Mouse (Mus musculus): ENCODE measurements around the gene Zfp445. TPM values are rescaled to one million over a fixed set of nuclear protein-coding genes. Genes with fewer than 3 reads are reported as not detected.
A peak's percentile ranks its signal among the peaks of the same experiment; 100 is the strongest.
"Not testable (repeated sequence)": the region's sequence is repeated elsewhere in the genome, so short reads cannot be mapped to it uniquely, and the experiment has no call there.

The Zfp445 gene
- polyA plus RNA-seq, 1 experiment from 2014 or later, result 109 TPM

DNA sequence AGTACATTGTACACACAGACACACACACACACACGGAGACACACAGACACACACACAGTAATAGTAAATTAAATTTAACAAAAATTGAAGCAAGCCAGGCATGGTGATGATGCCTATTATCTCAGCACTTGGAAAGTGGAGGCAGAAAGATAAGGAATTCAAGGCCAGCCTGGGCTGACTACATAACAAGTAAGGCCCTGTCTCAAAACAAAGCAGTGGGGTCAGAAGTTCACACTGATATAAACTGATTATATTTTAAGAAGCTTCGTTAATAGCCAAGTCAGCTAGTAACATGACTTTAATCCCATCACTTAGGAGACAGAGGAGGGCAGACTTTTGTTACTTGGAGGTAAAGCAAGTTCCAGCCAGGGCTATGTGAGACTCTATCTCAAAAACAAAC is 2.1 kb downstream of the Zfp445 start:
- 97% methylated on average over 2 of the region's 2 CpGs for WGBS
- H3K36me3 ChIP-seq, result peaks cover 41% of the 10 kb centered on the region
- H3K27ac ChIP-seq, result no peak overlapping the region
- H3K4me2 ChIP-seq, result peak overlapping the region; percentile 68; the same call in 1 of the 2 replicates
- no peaks in the 10 kb centered on the region for H3K27me3 ChIP-seq
- peaks cover 40% of the 10 kb centered on the region for H3K9me3 ChIP-seq
- peaks cover 7% of the 10 kb centered on the region; the same call in 1 of the 2 replicates for H3K4me1 ChIP-seq (replicated peaks)
- no peak overlapping the region for H3K9ac ChIP-seq (replicated peaks)
- H3K4me3 ChIP-seq (replicated peaks), result no peak overlapping the region
- no peak for ATAC-seq (ENCODE audit: insufficient number of reproducible peaks, insufficient read depth, low FRiP score, low TSS enrichment, low read depth)

DNA sequence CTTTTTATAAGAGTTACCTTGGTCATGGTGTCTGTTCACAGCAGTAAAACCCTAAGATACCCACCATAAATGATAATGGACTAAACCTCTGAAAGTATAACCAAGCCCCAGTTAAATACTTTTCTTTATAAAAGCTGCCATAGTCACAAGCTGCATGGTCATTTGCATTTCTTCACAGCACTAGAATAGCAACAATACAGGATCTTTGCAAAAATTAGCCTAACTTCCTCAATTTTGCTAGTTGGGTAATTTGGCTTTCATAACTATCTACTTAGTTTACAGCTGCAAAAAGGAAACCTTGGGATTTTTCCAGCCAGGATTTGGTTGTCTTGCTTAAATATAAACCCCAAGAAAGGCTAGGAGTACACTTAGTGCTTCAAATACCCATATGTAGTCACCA is 5.1 kb downstream of the Zfp445 start:
- H3K4me1 ChIP-seq (replicated peaks), result peaks cover 7% of the 10 kb centered on the region; the same call in 1 of the 2 replicates
- no peak overlapping the region for H3K4me3 ChIP-seq (replicated peaks)
- H3K4me2 ChIP-seq, result no peak overlapping the region
- H3K36me3 ChIP-seq, result peaks cover 69% of the 10 kb centered on the region
- peaks cover 28% of the 10 kb centered on the region for H3K9me3 ChIP-seq
- H3K27ac ChIP-seq, result no peak overlapping the region
- no peaks in the 10 kb centered on the region for H3K27me3 ChIP-seq
- ATAC-seq (ENCODE audit: insufficient number of reproducible peaks, insufficient read depth, low FRiP score, low TSS enrichment, low read depth), result no peak
- no peak overlapping the region for H3K9ac ChIP-seq (replicated peaks)

DNA sequence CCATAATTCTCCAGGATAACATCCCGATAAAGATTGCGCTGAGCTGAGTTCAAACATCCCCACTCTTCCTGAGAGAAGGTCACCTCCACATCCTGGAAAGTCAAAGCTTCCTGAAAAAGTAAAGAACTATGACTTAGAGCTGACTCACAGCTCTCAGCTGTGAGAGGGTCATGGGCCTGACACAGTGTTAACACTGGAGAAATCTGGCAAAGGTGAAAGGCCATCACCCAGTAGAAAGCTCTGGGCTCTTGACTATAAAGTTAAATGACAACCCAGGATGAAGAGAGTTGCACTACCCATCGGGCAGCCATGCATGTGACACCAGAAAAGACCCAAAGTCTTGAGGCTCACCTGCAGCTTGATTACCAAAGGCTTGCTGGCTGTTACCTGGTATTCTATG is 9.1 kb downstream of the Zfp445 start:
- Histone ChIP-seq H3K9ac (replicated peaks) (no peak overlapping the region), H3K27me3 (no peaks in the 10 kb centered on the region), H3K36me3 (peaks cover 95% of the 10 kb centered on the region), H3K27ac (no peak overlapping the region), H3K4me3 (replicated peaks) (no peak overlapping the region), H3K4me1 (replicated peaks) (no peaks in the 10 kb centered on the region), H3K9me3 (peaks cover 25% of the 10 kb centered on the region), H3K4me2 (no peak overlapping the region)
- ATAC-seq (ENCODE audit: insufficient number of reproducible peaks, insufficient read depth, low FRiP score, low TSS enrichment, low read depth), result no peak
- 98% methylated on average over 3 of the region's 3 CpGs for WGBS

DNA sequence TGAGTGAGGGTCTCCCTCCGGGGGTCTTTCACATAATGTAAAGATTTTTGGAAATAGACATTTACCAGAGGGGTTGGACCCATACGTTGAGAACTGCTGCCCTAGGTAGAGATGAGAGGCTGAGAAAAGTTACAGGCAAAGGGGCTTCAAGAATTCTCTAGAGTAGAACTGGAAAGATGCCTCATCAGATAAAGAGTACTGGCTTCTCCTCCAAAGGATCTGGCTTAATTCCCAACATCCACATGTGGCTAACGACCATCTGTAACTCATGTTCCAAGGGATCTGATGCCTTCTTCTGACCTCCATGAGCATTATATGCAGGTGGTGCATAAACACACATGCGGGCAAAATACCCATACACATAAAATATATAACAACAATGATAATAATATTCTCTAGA is 10.2 kb downstream of the Zfp445 start:
- no peaks in the 10 kb centered on the region for H3K27me3 ChIP-seq
- H3K9me3 ChIP-seq, result peaks cover 16% of the 10 kb centered on the region
- ATAC-seq (ENCODE audit: insufficient number of reproducible peaks, insufficient read depth, low FRiP score, low TSS enrichment, low read depth), result no peak
- H3K27ac ChIP-seq, result no peak overlapping the region
- WGBS, result over 99% methylated on average over 4 of the region's 4 CpGs
- H3K4me2 ChIP-seq, result no peak overlapping the region
- H3K4me1 ChIP-seq (replicated peaks), result no peaks in the 10 kb centered on the region
- no peak overlapping the region for H3K4me3 ChIP-seq (replicated peaks)
- no peak overlapping the region for H3K9ac ChIP-seq (replicated peaks)
- peaks cover 95% of the 10 kb centered on the region for H3K36me3 ChIP-seq

DNA sequence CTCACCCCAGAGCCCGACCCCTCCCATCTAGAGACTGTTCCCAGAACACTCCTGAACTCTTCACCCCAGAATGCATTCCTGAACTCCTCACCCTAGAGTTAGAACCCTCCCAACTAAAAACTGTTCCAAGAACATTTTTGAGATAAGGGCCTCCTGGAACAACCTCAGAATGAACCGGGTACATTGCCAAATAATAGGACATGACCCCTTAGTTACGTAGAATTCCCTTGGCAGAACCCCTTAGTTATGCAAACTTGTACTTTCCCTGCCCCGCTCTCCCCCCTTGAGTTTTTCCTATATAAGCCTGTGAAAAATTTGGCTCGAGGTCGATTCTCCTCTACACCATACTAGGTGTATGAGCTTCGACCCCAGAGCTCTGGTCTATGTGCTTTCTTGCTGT is 10.7 kb downstream of the Zfp445 start:
- H3K27me3 ChIP-seq, result not testable (repeated sequence)
- WGBS, result 96% methylated on average over 3 of the region's 7 CpGs

DNA sequence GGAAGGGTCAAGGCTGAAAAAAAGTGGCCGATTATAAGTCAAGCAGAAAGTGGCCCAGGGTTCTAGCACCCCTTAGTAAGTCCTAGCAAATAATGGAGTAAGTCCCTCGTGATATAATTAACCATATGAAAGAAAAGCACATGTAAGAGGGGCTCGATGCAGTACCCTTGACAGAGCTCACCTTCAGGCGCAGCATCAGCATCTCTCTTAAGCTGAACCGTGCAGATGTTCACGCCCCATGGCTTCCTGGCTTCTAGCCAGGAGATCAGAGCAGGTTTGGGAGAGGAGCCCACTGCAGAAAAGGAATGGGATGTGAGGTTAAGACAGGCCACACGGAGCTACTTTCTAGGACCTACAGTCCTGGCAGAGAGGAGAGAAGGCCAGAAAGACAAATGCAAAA is 11.3 kb downstream of the Zfp445 start:
- Histone ChIP-seq H3K4me3 (replicated peaks) (no peak overlapping the region), H3K4me1 (replicated peaks) (no peaks in the 10 kb centered on the region), H3K9me3 (peaks cover 8% of the 10 kb centered on the region; the same call in 1 of the 2 replicates), H3K27me3 (no peaks in the 10 kb centered on the region), H3K27ac (no peak overlapping the region), H3K36me3 (peaks cover 95% of the 10 kb centered on the region), H3K4me2 (no peak overlapping the region), H3K9ac (replicated peaks) (no peak overlapping the region)
- no peak for ATAC-seq (ENCODE audit: insufficient number of reproducible peaks, insufficient read depth, low FRiP score, low TSS enrichment, low read depth)
- 93% methylated on average over 7 of the region's 7 CpGs for WGBS

More for the DNA sequence above, 10.7 kb downstream of the Zfp445 start:
- H3K9ac ChIP-seq (replicated peaks); H3K4me2 ChIP-seq; H3K4me3 ChIP-seq (replicated peaks); ATAC-seq (ENCODE audit: insufficient number of reproducible peaks, insufficient read depth, low FRiP score, low TSS enrichment, low read depth); H3K27ac ChIP-seq; H3K4me1 ChIP-seq (replicated peaks): not testable (repeated sequence)
- H3K9me3 ChIP-seq, result peaks cover 12% of the 10 kb centered on the region; the same call in 1 of the 2 replicates
- peaks cover 95% of the 10 kb centered on the region for H3K36me3 ChIP-seq

DNA sequence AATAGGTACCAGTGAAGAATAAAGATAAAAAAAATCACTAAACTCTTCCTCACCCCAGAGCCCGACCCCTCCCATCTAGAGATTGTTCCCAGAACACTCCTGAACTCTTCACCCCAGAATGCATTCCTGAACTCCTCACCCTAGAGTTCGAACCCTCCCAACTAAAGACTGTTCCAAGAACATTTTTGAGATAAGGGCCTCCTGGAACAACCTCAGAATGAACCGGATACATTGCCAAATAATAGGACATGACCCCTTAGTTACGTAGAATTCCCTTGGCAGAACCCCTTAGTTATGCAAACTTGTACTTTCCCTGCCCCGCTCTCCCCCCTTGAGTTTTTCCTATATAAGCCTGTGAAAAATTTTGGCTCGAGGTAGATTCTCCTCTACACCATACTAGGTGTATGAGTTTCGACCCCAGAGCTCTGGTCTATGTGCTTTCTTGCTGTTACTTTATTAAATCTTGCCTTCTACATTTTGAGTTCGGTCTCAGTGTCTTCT is 17.9 kb downstream of the Zfp445 start:
- not testable (repeated sequence) for H3K4me1 ChIP-seq (replicated peaks); ATAC-seq (ENCODE audit: insufficient number of reproducible peaks, insufficient read depth, low FRiP score, low TSS enrichment, low read depth); H3K9me3 ChIP-seq; H3K27me3 ChIP-seq; H3K4me2 ChIP-seq; H3K27ac ChIP-seq; H3K4me3 ChIP-seq (replicated peaks); H3K9ac ChIP-seq (replicated peaks)
- 94% methylated on average over 7 of the region's 8 CpGs for WGBS
- peaks cover 46% of the 10 kb centered on the region for H3K36me3 ChIP-seq

DNA sequence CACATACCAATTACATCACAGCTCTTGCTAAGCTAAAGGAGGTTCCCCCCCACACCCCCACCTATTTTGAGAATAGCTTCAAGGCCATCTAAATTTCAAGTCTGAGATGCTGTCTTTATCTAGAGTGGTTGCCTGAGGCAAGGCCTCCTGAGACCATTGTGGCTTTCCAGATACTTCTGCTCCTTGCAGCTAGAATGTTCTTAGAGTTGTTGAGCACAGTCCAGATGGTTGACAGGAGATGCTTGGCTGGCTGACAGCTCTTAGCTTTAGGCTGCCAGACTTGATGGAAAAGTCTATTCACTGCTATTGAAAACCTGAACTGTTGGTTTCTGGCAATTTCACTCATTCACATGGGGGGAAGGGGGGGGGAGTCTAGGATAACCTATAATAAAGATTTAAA is 19.6 kb downstream of the Zfp445 start:
- no peak for ATAC-seq (ENCODE audit: insufficient number of reproducible peaks, insufficient read depth, low FRiP score, low TSS enrichment, low read depth)
- Histone ChIP-seq H3K9ac (replicated peaks) (no peak overlapping the region), H3K27ac (no peak overlapping the region), H3K4me1 (replicated peaks) (no peaks in the 10 kb centered on the region), H3K4me3 (replicated peaks) (no peak overlapping the region), H3K36me3 (peaks cover 29% of the 10 kb centered on the region), H3K9me3 (peaks cover 8% of the 10 kb centered on the region), H3K4me2 (no peak overlapping the region), H3K27me3 (no peaks in the 10 kb centered on the region)

DNA sequence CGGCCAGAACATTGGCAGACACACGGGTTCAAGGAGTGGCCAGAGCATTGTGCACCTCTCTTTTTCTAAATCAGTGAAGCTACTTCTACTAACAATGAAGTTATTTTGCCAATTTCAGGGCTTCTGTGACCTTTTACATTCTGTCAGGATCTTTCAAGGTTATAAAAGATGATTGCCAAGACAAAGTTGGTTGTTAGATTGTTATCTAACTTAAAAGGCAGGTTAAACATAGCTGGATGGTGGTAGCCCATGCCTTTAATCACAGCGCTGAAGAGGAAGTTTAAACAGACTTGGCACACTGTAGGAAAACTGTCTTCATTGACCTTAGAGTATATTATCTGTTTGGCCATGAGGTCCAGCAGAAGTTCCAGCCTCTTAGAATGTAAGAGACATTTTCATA is 20.2 kb downstream of the Zfp445 start:
- Histone ChIP-seq H3K36me3 (peaks cover 24% of the 10 kb centered on the region), H3K4me3 (replicated peaks) (no peak overlapping the region), H3K27me3 (no peaks in the 10 kb centered on the region), H3K4me1 (replicated peaks) (no peaks in the 10 kb centered on the region), H3K9ac (replicated peaks) (no peak overlapping the region), H3K4me2 (no peak overlapping the region), H3K27ac (no peak overlapping the region), H3K9me3 (peaks cover 8% of the 10 kb centered on the region)
- ATAC-seq (ENCODE audit: insufficient number of reproducible peaks, insufficient read depth, low FRiP score, low TSS enrichment, low read depth), result no peak
- WGBS, result 80% methylated on average over 3 of the region's 3 CpGs

DNA sequence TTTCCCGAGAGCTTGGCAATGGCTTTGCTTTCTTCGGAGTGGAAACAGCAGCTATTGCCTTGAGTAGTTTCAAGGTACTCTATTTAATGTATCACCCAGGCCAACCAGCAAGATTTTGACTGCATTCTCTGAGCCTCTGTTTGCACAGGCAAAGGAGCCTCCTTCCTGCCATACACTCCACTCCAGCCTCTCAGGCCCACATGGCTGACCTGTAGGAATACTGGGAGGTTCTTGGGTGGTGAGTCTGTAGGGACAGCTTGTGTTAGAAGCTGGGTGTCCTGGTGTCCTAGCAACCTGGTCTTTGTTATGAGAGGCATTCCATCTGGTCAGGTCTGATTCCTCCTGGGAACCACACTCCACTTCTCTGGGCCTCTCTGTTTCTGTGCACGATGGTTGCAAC is 22.0 kb downstream of the Zfp445 start, which contains the start of gene Gm35549:
Gm35549 (minus strand) TSS at position 276 of the 400 bp plus-strand sequence.
- H3K27ac ChIP-seq, result no peak within 1 kb of the TSS
- no peaks in the 10 kb centered on the region for H3K4me1 ChIP-seq (replicated peaks)
- no peak within 1 kb of the TSS for H3K4me2 ChIP-seq
- no peak within 1 kb of the TSS for H3K4me3 ChIP-seq (replicated peaks)
- no peak within 1 kb of the TSS for H3K9ac ChIP-seq (replicated peaks)
- H3K27me3 ChIP-seq, result no peaks in the 10 kb centered on the region
- H3K36me3 ChIP-seq, result peaks cover 5% of the 10 kb centered on the region
- WGBS, result 74% methylated on average over 3 of the region's 3 CpGs
- ATAC-seq (ENCODE audit: insufficient number of reproducible peaks, insufficient read depth, low FRiP score, low TSS enrichment, low read depth), result no peak
- peaks cover 6% of the 10 kb centered on the region for H3K9me3 ChIP-seq

DNA sequence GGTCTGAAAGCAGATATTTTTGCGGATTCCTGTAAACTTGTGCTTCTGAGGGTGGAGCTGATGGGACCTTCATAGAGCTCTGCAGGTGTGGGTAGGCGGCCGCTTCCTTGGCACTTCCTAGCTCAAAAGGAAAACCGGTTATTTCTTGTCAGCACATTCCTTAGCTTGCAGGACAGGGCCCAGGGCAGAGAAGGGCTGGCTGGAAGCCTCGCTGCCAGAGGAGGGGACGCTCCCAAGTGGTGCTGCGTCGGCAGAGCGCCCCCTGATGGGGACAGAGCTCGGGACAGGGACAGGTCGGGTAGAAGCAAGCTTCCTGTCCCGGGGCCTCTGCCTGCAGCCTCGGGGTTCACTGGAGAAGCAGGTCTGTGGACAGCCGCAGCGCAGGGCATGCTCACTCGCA is 28.1 kb downstream of the Zfp445 start:
- peaks cover 22% of the 10 kb centered on the region for H3K4me1 ChIP-seq (replicated peaks)
- 0 out of 2 replicates have a peak overlapping the region, but pooled peaks have one; percentile 18 for H3K9ac ChIP-seq (replicated peaks)
- H3K36me3 ChIP-seq, result peaks cover 15% of the 10 kb centered on the region
- H3K9me3 ChIP-seq, result no peaks in the 10 kb centered on the region
- H3K27me3 ChIP-seq, result no peaks in the 10 kb centered on the region
- peak overlapping the region; percentile 82 for H3K27ac ChIP-seq
- no peak overlapping the region for H3K4me3 ChIP-seq (replicated peaks)
- 22% methylated on average over 16 of the region's 16 CpGs for WGBS
- peak overlapping the region; percentile 17; the same call in 1 of the 2 replicates for H3K4me2 ChIP-seq
- ATAC-seq (ENCODE audit: insufficient number of reproducible peaks, insufficient read depth, low FRiP score, low TSS enrichment, low read depth), result peak; percentile 50; the same call in 1 of the 2 replicates

DNA sequence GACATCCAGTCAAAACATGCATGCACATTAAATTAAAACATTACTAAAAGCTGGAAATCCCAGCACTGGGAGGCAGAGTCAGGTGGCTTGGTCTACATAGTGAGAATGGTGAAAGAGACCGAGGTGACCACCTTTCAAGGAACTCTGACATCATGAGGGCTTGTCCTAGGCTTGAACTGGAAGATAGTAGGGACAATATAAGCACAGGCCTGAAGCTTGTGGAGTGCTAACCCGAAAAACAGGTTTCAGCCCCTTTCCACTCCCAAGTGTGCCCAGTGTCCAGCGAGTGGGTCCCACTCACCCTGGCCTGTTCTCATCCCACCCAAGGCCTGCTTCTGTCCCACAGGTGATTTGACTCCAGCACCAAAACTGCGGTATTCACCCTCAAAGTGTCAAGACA is 28.6 kb downstream of the Zfp445 start:
- peaks cover 22% of the 10 kb centered on the region for H3K4me1 ChIP-seq (replicated peaks)
- H3K9me3 ChIP-seq, result no peaks in the 10 kb centered on the region
- H3K36me3 ChIP-seq, result peaks cover 15% of the 10 kb centered on the region
- no peaks in the 10 kb centered on the region for H3K27me3 ChIP-seq
- H3K9ac ChIP-seq (replicated peaks), result no peak overlapping the region
- H3K27ac ChIP-seq, result peak overlapping the region; percentile 82
- ATAC-seq (ENCODE audit: insufficient number of reproducible peaks, insufficient read depth, low FRiP score, low TSS enrichment, low read depth), result no peak
- 88% methylated on average over 4 of the region's 4 CpGs for WGBS
- H3K4me2 ChIP-seq, result no peak overlapping the region
- no peak overlapping the region for H3K4me3 ChIP-seq (replicated peaks)
